Mouse (Mus musculus): ENCODE data around the gene Akap12.

Gene Akap12

GRCm38 (mm10) chr10:4282395-4282794 lies 16.2 kb downstream of the Akap12 start:
- in situ Hi-C loops (cut with MboI; ENCODE audit: low sequenced_read_pairs) = no loop called here

DNA sequence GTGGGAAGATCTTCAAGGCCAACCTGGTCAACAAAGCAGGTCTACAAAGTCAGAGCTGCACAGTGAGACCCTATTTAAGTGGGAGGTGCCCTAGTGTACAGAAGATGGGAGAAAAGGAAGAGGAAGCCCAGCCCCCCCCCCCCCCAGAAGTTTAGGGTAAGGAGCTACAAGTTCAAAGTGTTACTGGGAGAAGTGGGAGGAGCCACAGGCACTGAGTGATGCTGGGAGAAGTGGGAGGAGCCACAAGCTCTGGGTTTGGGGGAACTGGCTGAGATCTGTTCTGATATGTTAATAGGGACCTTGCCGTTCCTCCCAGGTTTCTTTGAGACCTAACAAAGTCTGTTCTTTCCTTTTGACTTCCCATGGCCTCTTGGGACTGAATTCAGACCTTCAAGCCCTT lies 18.6 kb downstream of the Akap12 start:
- in situ Hi-C loops (cut with MboI; ENCODE audit: low sequenced_read_pairs) = no loop called here

- in situ Hi-C loops (cut with MboI; ENCODE audit: low sequenced_read_pairs) = no loop called here
Measured at GRCm38 (mm10) chr10:4285752-4286151, 19.6 kb downstream of the Akap12 start.

GRCm38 (mm10) chr10:4289171-4289570 lies 23.0 kb downstream of the Akap12 start:
- in situ Hi-C loops (cut with MboI; ENCODE audit: low sequenced_read_pairs) = no loop called here

GRCm38 (mm10) chr10:4289636-4290035 lies 23.5 kb downstream of the Akap12 start:
- in situ Hi-C loops (cut with MboI; ENCODE audit: low sequenced_read_pairs) = no loop called here

DNA sequence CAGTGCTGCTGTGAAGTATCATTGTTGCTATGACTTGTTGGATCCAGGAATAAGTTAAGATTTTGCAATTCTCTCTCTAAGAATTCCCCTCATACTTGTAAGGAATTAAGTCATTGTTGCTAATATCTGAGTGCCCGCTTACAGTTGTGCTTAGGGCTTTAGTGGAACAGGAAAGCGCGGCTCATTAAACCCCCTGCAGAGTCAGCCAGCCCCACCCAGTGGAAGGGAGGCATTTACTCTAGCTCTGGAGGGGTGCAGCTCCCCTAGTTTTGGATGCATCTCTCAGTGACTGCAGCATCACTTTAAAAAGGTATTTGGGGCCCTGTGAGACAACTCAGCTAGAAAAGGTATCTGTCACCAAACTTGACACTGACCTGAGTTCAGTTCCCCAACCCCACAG lies 24.0 kb downstream of the Akap12 start:
- in situ Hi-C loops (cut with MboI; ENCODE audit: low sequenced_read_pairs) = no loop called here

GRCm38 (mm10) chr10:4290561-4290960 lies 24.4 kb downstream of the Akap12 start:
- in situ Hi-C loops (cut with MboI; ENCODE audit: low sequenced_read_pairs) = no loop called here

- in situ Hi-C loops (cut with MboI; ENCODE audit: low sequenced_read_pairs) = no loop called here
Measured at GRCm38 (mm10) chr10:4293418-4293817, 27.2 kb downstream of the Akap12 start.

GRCm38 (mm10) chr10:4303558-4303957 lies 37.4 kb downstream of the Akap12 start:
- in situ Hi-C loops (cut with MboI; ENCODE audit: low sequenced_read_pairs) = no loop called here

DNA sequence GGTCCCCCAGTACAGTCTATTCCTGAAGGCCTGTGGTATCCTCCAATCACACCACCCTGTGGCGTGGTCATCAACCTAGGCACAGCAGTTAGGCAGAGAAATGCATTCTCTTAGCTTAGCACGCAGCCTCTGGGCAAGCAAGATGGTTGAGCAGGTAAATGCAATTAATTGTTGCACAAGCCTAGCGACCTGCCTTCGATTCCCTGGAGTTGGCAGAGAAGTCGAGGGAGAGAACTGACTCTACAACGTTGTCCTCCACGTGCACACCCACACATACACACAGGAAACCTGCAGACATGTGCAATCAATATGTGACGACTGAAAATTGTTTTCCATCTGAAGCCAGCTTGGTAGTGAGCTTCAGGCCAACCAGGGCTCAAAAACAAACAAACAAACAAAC lies 57.7 kb downstream of the Akap12 start:
- in situ Hi-C loops (cut with MboI; ENCODE audit: low sequenced_read_pairs) = no loop called here

- in situ Hi-C loops (cut with MboI; ENCODE audit: low sequenced_read_pairs) = no loop called here
Measured at GRCm38 (mm10) chr10:4325562-4325961, 59.4 kb downstream of the Akap12 start.

DNA sequence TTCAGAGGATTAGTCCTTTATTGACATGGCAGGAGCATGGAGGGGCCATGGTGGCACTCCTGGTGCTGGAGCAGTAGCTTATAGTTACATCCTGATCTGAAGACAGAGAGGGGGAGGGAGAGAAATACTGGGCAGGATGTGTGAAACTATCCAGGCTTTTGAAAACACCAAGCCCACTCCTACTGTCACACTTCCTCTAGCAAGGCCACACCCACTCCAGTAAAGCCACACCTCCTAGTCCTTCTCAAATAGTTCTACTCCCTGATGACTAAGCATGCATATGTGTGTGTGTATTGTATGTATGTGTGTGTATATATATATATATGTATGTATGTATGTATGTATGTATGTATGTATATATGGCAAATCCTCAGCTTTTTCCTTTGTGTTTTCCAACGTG lies 61.5 kb downstream of the Akap12 start:
- in situ Hi-C loops (cut with MboI; ENCODE audit: low sequenced_read_pairs) = no loop called here

DNA sequence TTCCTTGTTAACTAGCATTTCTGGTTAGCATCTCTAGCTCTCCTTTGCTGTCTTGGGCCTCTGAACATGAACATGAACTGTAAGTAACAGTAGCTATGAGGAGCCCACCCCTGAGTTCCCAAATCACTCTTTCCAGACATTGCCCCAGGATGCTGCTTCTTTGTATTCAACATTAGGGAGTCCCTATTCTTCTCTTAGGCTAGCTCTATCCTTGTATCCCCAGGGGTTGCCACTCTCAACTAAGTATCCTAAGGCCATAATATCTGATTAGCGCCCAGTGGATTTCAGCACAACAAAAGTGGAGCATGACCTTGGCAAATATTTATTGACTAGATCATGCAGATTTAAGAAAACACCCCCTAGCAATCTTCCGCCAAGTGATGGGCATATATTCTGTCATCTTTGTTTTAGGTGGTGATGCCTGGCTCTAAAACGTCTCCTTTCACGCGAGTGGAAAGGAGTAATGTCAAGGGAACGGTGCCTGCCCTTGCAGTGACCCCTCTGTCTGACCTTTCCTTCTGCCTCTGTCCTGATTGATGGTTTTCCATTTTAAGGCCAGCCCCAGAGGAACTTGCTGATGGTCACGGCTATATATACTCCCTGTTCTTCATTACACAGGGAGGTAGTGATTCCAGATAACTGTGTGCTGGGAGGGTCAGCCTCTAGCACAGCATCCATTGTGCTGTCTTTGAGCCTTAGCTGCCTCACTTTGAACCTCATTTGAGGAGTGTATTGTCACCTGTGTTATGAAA lies 66.2 kb downstream of the Akap12 start:
- in situ Hi-C loops (cut with MboI; ENCODE audit: low sequenced_read_pairs) = loop anchor here (10.0 kb wide), 2 partner anchors 238 to 328 kb away; no protein-coding TSS in a partner anchor

- in situ Hi-C loops (cut with MboI; ENCODE audit: low sequenced_read_pairs) = loop anchor here (10.0 kb wide), 2 partner anchors 239 to 329 kb away; no protein-coding TSS in a partner anchor
Measured at GRCm38 (mm10) chr10:4333319-4333718, 67.1 kb downstream of the Akap12 start.

DNA sequence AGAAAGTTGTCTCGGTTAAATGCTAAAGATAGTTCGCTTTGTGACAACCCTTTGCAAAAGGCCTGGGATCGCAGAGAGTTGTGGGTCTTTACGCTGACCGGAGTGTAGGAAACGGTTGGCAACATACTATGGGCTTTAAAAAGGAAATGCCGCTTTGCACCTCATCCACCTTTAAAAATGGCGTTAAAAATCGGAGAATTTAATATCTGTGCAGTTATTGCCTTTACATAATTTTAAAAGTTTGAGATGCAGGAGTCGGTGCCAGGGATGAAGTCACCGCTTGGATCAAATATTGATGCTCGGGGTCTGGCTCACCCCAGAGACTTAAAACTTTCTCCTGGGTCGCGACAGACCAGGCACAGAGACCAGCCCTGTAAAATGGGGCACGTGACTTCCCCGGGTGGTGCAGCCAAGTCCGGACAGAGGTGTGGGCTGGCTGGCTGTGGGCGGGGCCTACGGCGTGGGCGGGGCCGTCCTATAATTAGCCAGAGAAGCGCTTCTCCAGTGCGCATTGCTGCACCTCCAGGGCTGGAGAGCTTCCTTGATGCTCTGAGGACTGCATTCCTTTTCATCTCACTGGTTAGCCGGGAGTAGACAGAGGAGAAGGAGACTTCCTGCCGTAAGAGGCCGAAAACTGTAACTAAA lies 68.0 kb downstream of the Akap12 start:
- in situ Hi-C loops (cut with MboI; ENCODE audit: low sequenced_read_pairs) = loop anchor here (10.0 kb wide), 2 partner anchors 239 to 329 kb away; no protein-coding TSS in a partner anchor

GRCm38 (mm10) chr10:4338863-4339461 lies 72.8 kb downstream of the Akap12 start:
- in situ Hi-C loops (cut with MboI; ENCODE audit: low sequenced_read_pairs) = loop anchor here (10.0 kb wide), 2 partner anchors 244 to 334 kb away; no protein-coding TSS in a partner anchor

GRCm38 (mm10) chr10:4341430-4341829 lies 75.2 kb downstream of the Akap12 start:
- in situ Hi-C loops (cut with MboI; ENCODE audit: low sequenced_read_pairs) = no loop called here

GRCm38 (mm10) chr10:4346489-4347135 lies 80.4 kb downstream of the Akap12 start:
- in situ Hi-C loops (cut with MboI; ENCODE audit: low sequenced_read_pairs) = no loop called here

DNA sequence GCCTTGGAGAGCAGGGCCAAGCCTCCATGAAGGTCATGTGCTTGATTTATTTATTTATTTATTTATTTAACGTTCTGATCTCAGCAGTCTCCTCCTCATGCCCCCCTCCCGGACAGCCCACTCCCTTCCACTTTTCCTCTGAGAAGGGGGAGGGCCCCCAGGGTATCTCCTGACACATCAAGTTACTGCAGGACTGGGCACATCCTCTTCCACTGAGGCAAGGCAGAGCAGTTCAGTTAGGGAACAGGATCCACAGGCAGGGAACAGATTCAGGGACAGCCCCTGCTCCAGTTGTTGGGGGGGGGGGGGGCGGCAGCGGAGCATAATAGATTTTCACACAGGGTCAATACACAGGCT lies 80.9 kb downstream of the Akap12 start:
- in situ Hi-C loops (cut with MboI; ENCODE audit: low sequenced_read_pairs) = no loop called here

DNA sequence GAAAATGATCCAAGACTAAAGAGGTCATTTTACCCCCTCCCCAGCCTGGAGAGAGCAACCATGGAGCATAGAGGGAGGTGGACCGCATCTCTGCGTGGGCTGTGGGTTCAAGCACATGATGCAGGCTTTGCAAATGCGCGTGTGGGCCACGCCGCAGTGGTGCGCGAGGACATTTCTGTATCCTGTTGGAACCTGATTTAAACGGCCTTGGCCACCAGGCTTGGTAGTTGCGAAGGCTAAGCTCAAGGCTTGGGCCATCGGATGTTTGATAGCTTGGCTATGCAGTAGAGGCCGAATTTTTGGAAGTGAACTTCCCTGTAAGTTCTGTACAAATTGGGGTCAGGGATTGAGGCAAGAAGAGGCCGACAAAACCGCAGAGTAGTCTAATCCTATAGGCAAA lies 81.4 kb downstream of the Akap12 start:
- in situ Hi-C loops (cut with MboI; ENCODE audit: low sequenced_read_pairs) = no loop called here

All from CH12F3 (cell line).